Mouse (Mus musculus) MEL (cell line): ENCODE data around the gene Gp9. TPM values are rescaled to one million over a fixed set of nuclear protein-coding genes. Genes with fewer than 3 reads are reported as not detected.

Experiments
- DNase-seq: peaks from one replicate; pipeline ENCODE4 v3.0.0; 2011; ENCODE audit warnings: low read depth, low spot score
- H3K27ac ChIP-seq: 2 replicates; pipeline ENCODE4 v1.5.1; 2012; ENCODE audit warnings: low read depth, mild to moderate bottlenecking, control low read depth, low read length, moderate library complexity; ENCODE audit not compliant: control insufficient read depth
- H3K27me3 ChIP-seq, 2 experiments: fragments of 150-350 bp in 1 of 2; sonication (generic) in 1 of 2; 2 replicates each; pipeline ENCODE4 v1.6.1; 2012; ENCODE audit warnings: low read length in 2 of 2, mild to moderate bottlenecking in 2 of 2, improper control_type of control experiment in 1 of 2, moderate library complexity in 1 of 2; ENCODE audit not compliant: insufficient read depth in 2 of 2, control insufficient read depth in 1 of 2
- H3K36me3 ChIP-seq, 2 experiments: 2 replicates each; pipeline ENCODE4 v1.6.1; 2012 to 2014; ENCODE audit warnings: low read length in 2 of 2, improper control_type of control experiment in 1 of 2, inconsistent platforms in 1 of 2, mild to moderate bottlenecking in 1 of 2; ENCODE audit not compliant: insufficient read depth in 2 of 2, control insufficient read depth in 1 of 2
- H3K4me1 ChIP-seq, 2 experiments: fragments of 150-350 bp in 1 of 2; sonication (generic) in 1 of 2; 2 replicates each; pipeline ENCODE4 v1.6.1; 2012; ENCODE audit warnings: low read length in 2 of 2, improper control_type of control experiment in 1 of 2, mild to moderate bottlenecking in 1 of 2; ENCODE audit not compliant: insufficient read depth in 2 of 2, control insufficient read depth in 1 of 2
- H3K4me3 ChIP-seq, 2 experiments: fragments of 150-350 bp in 1 of 2; sonication (generic) in 1 of 2; 2 replicates each; pipeline ENCODE4 v1.5.1; 2012; ENCODE audit warnings: low read depth in 2 of 2, low read length in 2 of 2, mild to moderate bottlenecking in 2 of 2, moderate library complexity in 2 of 2, control low read depth in 1 of 2, improper control_type of control experiment in 1 of 2; ENCODE audit not compliant: control insufficient read depth in 1 of 2, insufficient read depth in 1 of 2
- H3K79me2 ChIP-seq: 2 replicates; pipeline ENCODE4 v1.6.1; 2012; ENCODE audit warnings: mild to moderate bottlenecking, low read length, moderate library complexity; ENCODE audit not compliant: control insufficient read depth, poor library complexity, insufficient read depth
- H3K9ac ChIP-seq: 2 replicates; pipeline ENCODE4 v1.6.1; 2012; ENCODE audit warnings: low read depth, mild to moderate bottlenecking, control low read depth, low read length, moderate library complexity; ENCODE audit not compliant: control insufficient read depth, poor library complexity, severe bottlenecking
- H3K9me3 ChIP-seq: fragments of 150-350 bp; sonication (generic); replicated peaks from 2 replicates; pipeline ENCODE4 v1.6.1; 2012; ENCODE audit warnings: mild to moderate bottlenecking, low read length, improper control_type of control experiment, moderate library complexity; ENCODE audit not compliant: insufficient read depth
- CHD1 ChIP-seq: IDR thresholded peaks from 2 replicates; pipeline ENCODE4 v1.6.1; 2012; ENCODE audit warnings: low read depth, mild to moderate bottlenecking, inconsistent platforms, low read length, improper control_type of control experiment
- CTCF ChIP-seq, 3 experiments: IDR thresholded peaks in 2 of 3; conservative IDR thresholded peaks in 1 of 3; 2 replicates each; pipeline ENCODE4 v1.5.1; 2011 to 2012; ENCODE audit warnings: low read length in 3 of 3, low read depth in 2 of 3, mild to moderate bottlenecking in 2 of 3, improper control_type of control experiment in 1 of 3, inconsistent platforms in 1 of 3, mixed read lengths in 1 of 3, moderate library complexity in 1 of 3; ENCODE audit not compliant: control insufficient read depth in 1 of 3, insufficient read depth in 1 of 3, poor library complexity in 1 of 3, severe bottlenecking in 1 of 3
- ELF1 ChIP-seq: IDR thresholded peaks from 2 replicates; pipeline ENCODE4 v1.6.1; 2014; ENCODE audit warnings: low read depth, mild to moderate bottlenecking, inconsistent platforms, low read length, improper control_type of control experiment, moderate library complexity
- EP300 ChIP-seq, 2 experiments: IDR thresholded peaks; 2 replicates each; pipeline ENCODE4 v1.6.1; 2011; ENCODE audit warnings: improper control_type of control experiment in 2 of 2, low read length in 2 of 2, low read depth in 1 of 2, mild to moderate bottlenecking in 1 of 2
- ETS1 ChIP-seq: IDR thresholded peaks from 2 replicates; pipeline ENCODE4 v1.6.1; 2012; ENCODE audit warnings: low read depth, mild to moderate bottlenecking, inconsistent platforms, low read length, improper control_type of control experiment, moderate library complexity
- GATA1 ChIP-seq: IDR thresholded peaks from 2 replicates; pipeline ENCODE4 v1.6.1; 2011; ENCODE audit warnings: low read depth, low read length, improper control_type of control experiment
- KAT2A ChIP-seq: conservative IDR thresholded peaks from 2 replicates; pipeline ENCODE4 v1.6.1; 2012; ENCODE audit warnings: low read depth, low read length, improper control_type of control experiment, inconsistent platforms
- MAFK ChIP-seq: IDR thresholded peaks from 2 replicates; pipeline ENCODE4 v1.6.1; 2011; ENCODE audit warnings: low read depth, mild to moderate bottlenecking, low read length, improper control_type of control experiment, borderline replicate concordance
- MAX ChIP-seq: IDR thresholded peaks from 2 replicates; pipeline ENCODE4 v1.6.1; 2011; ENCODE audit warnings: low read length, improper control_type of control experiment
- MXI1 ChIP-seq: IDR thresholded peaks from 2 replicates; pipeline ENCODE4 v1.6.1; 2011; ENCODE audit warnings: mild to moderate bottlenecking, low read depth, low read length, improper control_type of control experiment
- MYB ChIP-seq: IDR thresholded peaks from 2 replicates; pipeline ENCODE4 v1.6.1; 2011; ENCODE audit warnings: mild to moderate bottlenecking, low read depth, low read length, improper control_type of control experiment
- MYC ChIP-seq: IDR thresholded peaks from 2 replicates; pipeline ENCODE4 v1.6.1; 2011; ENCODE audit warnings: low read depth, mild to moderate bottlenecking, low read length, improper control_type of control experiment, moderate library complexity
- NELFE ChIP-seq: IDR thresholded peaks from 2 replicates; pipeline ENCODE4 v1.6.1; 2011; ENCODE audit warnings: low read depth, low read length, improper control_type of control experiment
- NRF1 ChIP-seq: IDR thresholded peaks from 2 replicates; pipeline ENCODE4 v1.6.1; 2014; ENCODE audit warnings: low read depth, mild to moderate bottlenecking, inconsistent platforms, low read length, improper control_type of control experiment, moderate library complexity; ENCODE audit not compliant: poor library complexity, insufficient read depth, severe bottlenecking
- POLR2A ChIP-seq, 2 experiments: IDR thresholded peaks; 2 replicates each; pipeline ENCODE4 v1.6.1; 2011 to 2012; ENCODE audit warnings: low read length in 2 of 2, mild to moderate bottlenecking in 2 of 2, control low read depth in 1 of 2, improper control_type of control experiment in 1 of 2, low read depth in 1 of 2, moderate library complexity in 1 of 2; ENCODE audit not compliant: control insufficient read depth in 1 of 2, insufficient read depth in 1 of 2, poor library complexity in 1 of 2
- RCOR1 ChIP-seq: IDR thresholded peaks from 2 replicates; pipeline ENCODE4 v1.6.1; 2012; ENCODE audit warnings: low read depth, mild to moderate bottlenecking, inconsistent platforms, low read length, improper control_type of control experiment
- SIN3A ChIP-seq: IDR thresholded peaks from 2 replicates; pipeline ENCODE4 v1.6.1; 2012; ENCODE audit warnings: low read length, improper control_type of control experiment, inconsistent platforms
- TAL1 ChIP-seq: IDR thresholded peaks from 2 replicates; pipeline ENCODE4 v1.6.1; 2012; ENCODE audit warnings: mild to moderate bottlenecking, inconsistent platforms, low read length, moderate library complexity, mixed read lengths
- TBP ChIP-seq: IDR thresholded peaks from 2 replicates; pipeline ENCODE4 v1.8.0; 2011; ENCODE audit warnings: low read depth, low read length, improper control_type of control experiment
- TCF12 ChIP-seq: IDR thresholded peaks from 2 replicates; pipeline ENCODE4 v1.6.1; 2014; ENCODE audit warnings: low read depth, mild to moderate bottlenecking, inconsistent platforms, low read length, improper control_type of control experiment, moderate library complexity
- UBTF ChIP-seq: IDR thresholded peaks from 2 replicates; pipeline ENCODE4 v1.6.1; 2012; ENCODE audit warnings: low read depth, mild to moderate bottlenecking, inconsistent platforms, low read length, improper control_type of control experiment, moderate library complexity, borderline replicate concordance; ENCODE audit not compliant: insufficient read depth
- ZC3H11A ChIP-seq: IDR thresholded peaks from 2 replicates; pipeline ENCODE4 v1.6.1; 2012; ENCODE audit warnings: low read depth, mild to moderate bottlenecking, inconsistent platforms, low read length, improper control_type of control experiment
- ZKSCAN1 ChIP-seq: IDR thresholded peaks from 2 replicates; pipeline ENCODE4 v1.6.1; 2012; ENCODE audit warnings: low read depth, mild to moderate bottlenecking, inconsistent platforms, low read length, improper control_type of control experiment, moderate library complexity
- polyA plus RNA-seq, 2 experiments: library from polyadenylated mRNA; stranded (reverse) in 1 of 2; unstranded in 1 of 2; fragments of >175 nt in 1 of 2; fragments of >200 nt in 1 of 2; gene quantifications; 2 replicates each; pipeline versions ENCODE4 v1.2.1 to v1.2.4; 2012; ENCODE audit warnings: low replicate concordance in 2 of 2, low read depth in 1 of 2; ENCODE audit not compliant: insufficient read length in 2 of 2, insufficient read depth in 1 of 2, missing spikeins in 1 of 2
- total RNA-seq: library from RNA; depleted of rRNA; stranded (reverse); fragments of 300-350 nt; gene quantifications from 2 replicates; pipeline ENCODE4 v1.2.3, GENCODE M21; 2012

Gp9 gene
- total and polyA plus RNA-seq, 3 experiments, result 3.9 to 11.1 TPM; not detected in 1

GRCm38 (mm10) chr6:87744632-87745031, 33.2 kb upstream of the Gp9 start:
- Histone ChIP-seq H3K27ac (peak overlapping the region; percentile 39), H3K9me3 (no peaks in the 10 kb centered on the region), H3K9ac (no peak overlapping the region), H3K36me3 (peaks cover 0 to 47% of the 10 kb centered on the region in 2 experiments; a peak in 2 of 4 replicates), H3K27me3 (no peaks in the 10 kb centered on the region), H3K79me2 (no peaks in the 10 kb centered on the region), H3K4me1 (peaks cover 31 to 74% of the 10 kb centered on the region in 2 experiments), H3K4me3 (no peak overlapping the region)
- DNase-seq, result peak; percentile 28
- TF ChIP-seq ELF1 (no peak), MYC (no peak), TCF12 (peak; percentile 48; the same call in 1 of the 2 replicates), MYB (no peak), ZC3H11A (no peak), GATA1 (peak; percentile 70), TAL1 (no peak), ETS1 (peak; percentile 50; the same call in 1 of the 2 replicates), SIN3A (0 out of 2 replicates have a peak, but pooled peaks have one; percentile 29), NELFE (no peak), EP300 (IDR thresholded peaks at IDR 0.05; ENCODE audit: low read depth in 1 of 2, low read length in 2 of 2) (peak; percentile 29 to 62; a peak in 3 of 4 replicates), RCOR1 (peak; percentile 14; the same call in 1 of the 2 replicates), ZKSCAN1 (no peak), MAX (no peak), CHD1 (no peak), CTCF (IDR thresholded peaks at IDR 0.05 in 2 of 3, conservative IDR thresholded peaks at IDR 0.05 in 1 of 3; ENCODE audit: control insufficient read depth in 1 of 3, insufficient read depth in 1 of 3, low read depth in 2 of 3, low read length in 3 of 3, poor library complexity in 1 of 3, severe bottlenecking in 1 of 3) (no peak), MAFK (no peak), POLR2A (IDR thresholded peaks at IDR 0.05; ENCODE audit: control insufficient read depth in 1 of 2, insufficient read depth in 1 of 2, low read depth in 1 of 2, low read length in 2 of 2, poor library complexity in 1 of 2) (no peak), KAT2A (no peak), MXI1 (no peak)

- Histone ChIP-seq H3K9ac (no peak overlapping the region), H3K36me3 (peaks cover 0 to 43% of the 10 kb centered on the region in 2 experiments; a peak in 2 of 4 replicates), H3K27ac (peak overlapping the region; percentile 13; the same call in 1 of the 2 replicates), H3K4me3 (no peak overlapping the region), H3K9me3 (no peaks in the 10 kb centered on the region), H3K4me1 (peaks cover 25 to 67% of the 10 kb centered on the region in 2 experiments), H3K79me2 (no peaks in the 10 kb centered on the region), H3K27me3 (no peaks in the 10 kb centered on the region)
- no peak for TF ChIP-seq TBP
- no peak for TF ChIP-seq UBTF
- no peak for TF ChIP-seq NRF1
- no peak for DNase-seq
These were observed 32.6 kb upstream of the Gp9 start for GRCm38 (mm10) chr6:87745301-87745700.
